ENCODE assay signal across 14 mouse cellular contexts in the genomic region with DNA sequence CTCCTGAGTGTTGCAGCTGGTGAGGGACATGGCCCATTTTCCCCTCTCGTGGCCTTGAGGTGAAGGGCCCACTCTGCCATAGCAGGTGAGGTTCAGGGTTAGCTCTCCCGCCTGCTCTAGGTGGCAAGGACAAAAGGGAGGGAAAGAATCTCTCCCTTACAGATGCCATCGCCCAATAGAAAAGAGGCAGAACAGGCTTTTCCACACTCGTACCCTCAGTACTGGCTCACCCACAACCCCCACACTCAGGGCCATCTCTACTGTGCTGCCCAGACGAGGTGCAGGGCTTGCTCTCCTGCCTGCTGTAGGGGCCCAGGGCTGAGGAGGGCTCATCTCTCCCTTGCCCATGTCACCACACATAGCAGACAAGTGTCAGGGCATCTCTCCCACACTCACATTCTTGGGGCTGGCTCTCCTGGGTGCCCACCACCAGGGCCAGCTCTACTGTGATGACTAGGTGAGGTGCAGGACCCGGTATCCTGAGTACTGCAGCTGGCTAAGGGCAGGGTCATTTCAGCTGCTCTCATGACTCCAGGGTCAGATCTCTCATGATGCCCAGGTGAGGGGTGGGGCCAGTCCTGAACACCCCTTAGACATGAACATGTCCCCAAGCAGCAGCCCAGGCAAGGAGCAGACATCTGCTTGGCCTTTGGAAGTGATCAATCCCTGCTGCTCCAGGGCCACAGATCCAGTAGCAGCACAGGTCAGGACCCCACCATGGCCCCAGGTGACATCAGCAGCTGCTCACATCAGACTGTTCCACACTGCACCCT. TPM values are rescaled to one million over a fixed set of nuclear protein-coding genes. Genes with fewer than 3 reads are reported as not detected.
DNase-seq lines count a peak whose midpoint lies in the region; ATAC-seq lines count a peak whose summit lies in the region.
"Had no signal": no experiment of that assay in that cellular context is flagged by ENCODE, and none has a peak within 500 bp of the region (broad histone marks: within the 10 kb centered on the region; RNA-seq: fewer than 3 reads in every experiment).

No protein-coding gene starts in this region.

- H3K4me2 ChIP-seq in hindbrain, embryonic 12.5 days (replicated peaks): no peak overlapping the region
- no peak overlapping the region for H3K4me2 ChIP-seq in neural tube, embryonic 12.5 days (replicated peaks)
- no peak overlapping the region for H3K4me2 ChIP-seq in neural tube, embryonic 15.5 days
- H3K4me2 ChIP-seq in midbrain, embryonic 12.5 days (replicated peaks): no peak overlapping the region
- H3K4me2 ChIP-seq in stomach, embryonic 16.5 days (ENCODE audit: low read depth, low read length): no peak overlapping the region

- 72% methylated on average over 6 of the region's 6 CpGs for WGBS in hindbrain, embryonic 12.5 days
- 73% methylated on average over 6 of the region's 6 CpGs for WGBS in hindbrain, embryonic 10.5 days
- 72% methylated on average over 6 of the region's 6 CpGs for WGBS in neural tube, embryonic 12.5 days
- 81% methylated on average over 6 of the region's 6 CpGs for WGBS in neural tube, embryonic 15.5 days
- WGBS in midbrain, embryonic 12.5 days: 64% methylated on average over 6 of the region's 6 CpGs
- WGBS in stomach, embryonic 16.5 days: 62% methylated on average over 6 of the region's 6 CpGs

- no peaks in the 10 kb centered on the region for H3K4me1 ChIP-seq in hindbrain, embryonic 12.5 days
- 0 out of 2 replicates have a peak, but pooled peaks cover 5% of the 10 kb centered on the region for H3K4me1 ChIP-seq in hindbrain, embryonic 10.5 days (replicated peaks)
- no peaks in the 10 kb centered on the region for H3K4me1 ChIP-seq in neural tube, embryonic 12.5 days
- no peaks in the 10 kb centered on the region for H3K4me1 ChIP-seq in neural tube, embryonic 15.5 days
- no peaks in the 10 kb centered on the region for H3K4me1 ChIP-seq in midbrain, embryonic 12.5 days
- no peaks in the 10 kb centered on the region for H3K4me1 ChIP-seq in stomach, embryonic 16.5 days (ENCODE audit: control insufficient read depth, insufficient read depth, low read length)

- ATAC-seq in hindbrain, embryonic 12.5 days (ENCODE audit: low FRiP score): peak; percentile 26; the same call in 1 of the 2 replicates
- ATAC-seq in neural tube, embryonic 12.5 days (ENCODE audit: low FRiP score, low read depth): 0 out of 2 replicates have a peak, but pooled peaks have one; percentile 21
- no peak for ATAC-seq in neural tube, embryonic 15.5 days (ENCODE audit: low FRiP score)
- ATAC-seq in midbrain, embryonic 12.5 days (ENCODE audit: low FRiP score, low read depth): peak; percentile 54; the same call in 1 of the 2 replicates
- peak; percentile 82 for ATAC-seq in stomach, embryonic 16.5 days (ENCODE audit: insufficient read depth, low FRiP score)
- ATAC-seq: activated CD4-positive, CD25-positive, alpha-beta regulatory T cell, adult 4 months; CD4-positive, CD25-positive, alpha-beta regulatory T cell, adult 4 months had no signal

- no peak overlapping the region for H3K9ac ChIP-seq in hindbrain, embryonic 12.5 days
- no peak overlapping the region for H3K9ac ChIP-seq in neural tube, embryonic 12.5 days
- no peak overlapping the region for H3K9ac ChIP-seq in neural tube, embryonic 15.5 days (replicated peaks)
- H3K9ac ChIP-seq in midbrain, embryonic 12.5 days (replicated peaks): no peak overlapping the region
- no peak overlapping the region for H3K9ac ChIP-seq in stomach, embryonic 16.5 days (ENCODE audit: low read length)

- no peaks in the 10 kb centered on the region for H3K27me3 ChIP-seq in hindbrain, embryonic 12.5 days
- H3K27me3 ChIP-seq in hindbrain, embryonic 10.5 days (ENCODE audit: insufficient read depth, poor library complexity, severe bottlenecking): no peaks in the 10 kb centered on the region
- H3K27me3 ChIP-seq in neural tube, embryonic 12.5 days (replicated peaks): no peaks in the 10 kb centered on the region
- H3K27me3 ChIP-seq in neural tube, embryonic 15.5 days (replicated peaks): no peaks in the 10 kb centered on the region
- no peaks in the 10 kb centered on the region for H3K27me3 ChIP-seq in midbrain, embryonic 12.5 days
- H3K27me3 ChIP-seq in stomach, embryonic 16.5 days (ENCODE audit: control insufficient read depth, insufficient read depth, low read length): no peaks in the 10 kb centered on the region

- intact Hi-C loops in left cerebral cortex, postnatal 4 days (cut with DNase I): no loop called here

- DNase-seq in hindbrain, embryonic 10.5 days (ENCODE audit: low spot score): no peak
- DNase-seq in left cerebral cortex, postnatal 4 days: no peak
- DNase-seq in thymus, adult 18-20 months: no peak
- DNase-seq: cerebellum, adult 8-10 months; heart, postnatal 36 days; kidney, postnatal 14 days; lung, postnatal 10 days had no signal

- no peaks in the 10 kb centered on the region for H3K36me3 ChIP-seq in hindbrain, embryonic 12.5 days
- H3K36me3 ChIP-seq in hindbrain, embryonic 10.5 days: no peaks in the 10 kb centered on the region
- H3K36me3 ChIP-seq in neural tube, embryonic 12.5 days: no peaks in the 10 kb centered on the region
- no peaks in the 10 kb centered on the region for H3K36me3 ChIP-seq in neural tube, embryonic 15.5 days
- H3K36me3 ChIP-seq in midbrain, embryonic 12.5 days: no peaks in the 10 kb centered on the region
- no peaks in the 10 kb centered on the region for H3K36me3 ChIP-seq in stomach, embryonic 16.5 days (ENCODE audit: control insufficient read depth, insufficient read depth, low read length)

- H3K9me3 ChIP-seq in hindbrain, embryonic 12.5 days (replicated peaks): no peaks in the 10 kb centered on the region
- no peaks in the 10 kb centered on the region for H3K9me3 ChIP-seq in hindbrain, embryonic 10.5 days
- no peaks in the 10 kb centered on the region for H3K9me3 ChIP-seq in neural tube, embryonic 12.5 days
- H3K9me3 ChIP-seq in neural tube, embryonic 15.5 days (replicated peaks): no peaks in the 10 kb centered on the region
- H3K9me3 ChIP-seq in midbrain, embryonic 12.5 days: no peaks in the 10 kb centered on the region
- H3K9me3 ChIP-seq in stomach, embryonic 16.5 days (replicated peaks; ENCODE audit: control insufficient read depth, low read length): no peaks in the 10 kb centered on the region

- no peak overlapping the region for H3K4me3 ChIP-seq in hindbrain, embryonic 12.5 days
- H3K4me3 ChIP-seq in hindbrain, embryonic 10.5 days: no peak overlapping the region
- H3K4me3 ChIP-seq in neural tube, embryonic 12.5 days: no peak overlapping the region
- no peak overlapping the region for H3K4me3 ChIP-seq in neural tube, embryonic 15.5 days (replicated peaks)
- H3K4me3 ChIP-seq in midbrain, embryonic 12.5 days: no peak overlapping the region
- H3K4me3 ChIP-seq in stomach, embryonic 16.5 days (replicated peaks; ENCODE audit: low read length): no peak overlapping the region

- no peak overlapping the region for H3K27ac ChIP-seq in hindbrain, embryonic 12.5 days
- no peak overlapping the region for H3K27ac ChIP-seq in hindbrain, embryonic 10.5 days
- H3K27ac ChIP-seq in neural tube, embryonic 12.5 days: no peak overlapping the region
- no peak overlapping the region for H3K27ac ChIP-seq in neural tube, embryonic 15.5 days (replicated peaks)
- no peak overlapping the region for H3K27ac ChIP-seq in midbrain, embryonic 12.5 days (replicated peaks)
- no peak overlapping the region for H3K27ac ChIP-seq in stomach, embryonic 16.5 days (ENCODE audit: low read length)

RNA-seq across cellular contexts. Expression of a gene that starts 57.9 kb away (rescaled TPM):
- 3.6 TPM in 2 replicates for polyA plus RNA-seq in hindbrain, embryonic 12.5 days (2016; fragmentation: Nextera tagmentation; extraction: Ambion mirVana)
- 2.5 and 3.8 TPM in 2 replicates for polyA plus RNA-seq in hindbrain, embryonic 10.5 days (2016; fragmentation: Nextera tagmentation; extraction: Ambion mirVana)
- 2.6 and 3.1 TPM in 2 replicates for polyA plus RNA-seq in neural tube, embryonic 12.5 days (2016; fragmentation: Nextera tagmentation; extraction: Ambion mirVana)
- 2.1 and 2.5 TPM in 2 replicates for polyA plus RNA-seq in neural tube, embryonic 15.5 days (2015; fragmentation: Nextera tagmentation; extraction: Ambion mirVana)
- 2.7 and 4.2 TPM in 2 replicates for polyA plus RNA-seq in midbrain, embryonic 12.5 days (2016; fragmentation: Nextera tagmentation; extraction: Ambion mirVana)
- polyA plus RNA-seq in stomach, embryonic 16.5 days (2015; fragmentation: Nextera tagmentation; extraction: Ambion mirVana): 1.7 and 1.9 TPM in 2 replicates
- total RNA-seq in left cerebral cortex, postnatal 4 days (2021): 10 to 100 TPM; 14.6 to 15.2 TPM
